Mouse (Mus musculus) layer of hippocampus, adult 8-10 months (tissue): ENCODE data around the gene Cd2ap. TPM values are rescaled to one million over a fixed set of nuclear protein-coding genes. Genes with fewer than 3 reads are reported as not detected.

Source experiments
- DNase-seq, 2 experiments: peaks; one replicate each; pipeline ENCODE4 v3.0.0; 2022; ENCODE audit warnings: low spot score in 2 of 2
- total RNA-seq, 4 experiments: library from RNA; stranded (reverse); gene quantifications; 2 replicates each; pipeline ENCODE4 v1.2.4; 2022

Gene Cd2ap
- total RNA-seq, 4 experiments from 2014 or later = 18.9 to 26.5 (median 24.4) TPM

DNA sequence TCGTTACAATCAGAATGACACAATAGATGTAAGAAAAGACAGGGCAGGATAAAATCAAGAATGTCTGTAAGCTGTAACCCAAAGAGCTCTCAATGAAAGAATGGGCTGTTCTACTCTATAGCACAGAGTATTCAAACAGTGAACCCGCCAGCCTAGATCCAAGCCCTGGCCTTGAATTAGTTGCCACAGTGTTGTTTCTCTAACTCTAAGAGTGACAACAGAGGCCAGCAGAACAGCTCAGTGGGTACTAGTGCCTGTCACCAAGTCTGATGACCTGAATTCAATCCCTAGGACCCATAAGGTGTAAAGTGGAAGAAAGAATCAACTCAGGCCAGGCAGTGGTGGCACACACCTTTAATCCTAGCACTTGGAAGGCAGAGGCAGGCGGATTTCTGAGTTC, 13.3 kb downstream of the Cd2ap start:
- no peak for DNase-seq

GRCm38 (mm10) chr17:42860370-42860769, 16.1 kb downstream of the Cd2ap start:
- DNase-seq = no peak

DNA sequence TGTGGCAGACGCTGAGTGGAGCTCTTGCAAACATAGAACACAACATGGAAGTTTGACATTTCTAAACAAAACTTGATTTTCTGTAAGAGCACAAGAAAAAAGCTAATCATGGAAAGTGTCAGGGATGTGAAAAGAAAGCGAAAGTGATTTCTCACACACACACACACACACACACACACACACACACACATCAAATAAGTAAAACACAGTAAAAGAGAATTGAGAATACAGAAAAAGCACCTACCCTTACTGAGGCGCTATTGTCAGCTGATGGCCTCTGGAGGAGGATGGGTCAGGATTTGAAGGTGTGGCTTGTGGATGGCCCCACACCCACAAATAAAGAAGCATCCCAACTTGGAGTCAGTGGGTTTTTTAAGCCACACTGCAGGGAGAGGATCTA, 19.0 kb downstream of the Cd2ap start:
- no peak for DNase-seq

GRCm38 (mm10) chr17:42847108-42847507, 29.4 kb downstream of the Cd2ap start:
- no peak for DNase-seq

DNA sequence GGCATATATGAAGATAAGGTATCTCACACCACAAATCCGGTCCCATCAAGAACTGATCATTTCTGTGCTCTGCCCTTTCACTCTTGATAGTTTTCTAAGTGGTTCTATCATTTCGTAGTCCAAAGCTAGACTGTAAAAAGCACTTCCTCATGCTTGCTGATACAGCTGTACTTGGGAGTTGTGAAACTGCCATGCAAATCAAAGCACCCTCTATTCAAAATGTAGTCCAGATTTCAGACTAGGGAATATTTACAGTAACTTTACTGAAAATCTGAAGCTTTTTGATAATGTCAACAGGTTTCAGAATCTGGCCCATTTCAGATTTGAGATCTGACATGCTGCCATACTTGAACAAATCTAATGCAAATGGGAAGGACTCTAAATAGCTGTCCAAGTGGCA, 39.3 kb downstream of the Cd2ap start:
- no peak for DNase-seq

GRCm38 (mm10) chr17:42822787-42823186, 53.7 kb downstream of the Cd2ap start:
- DNase-seq = no peak

- DNase-seq = no peak
Observed at GRCm38 (mm10) chr17:42815374-42815773, 61.1 kb downstream of the Cd2ap start.

GRCm38 (mm10) chr17:42792412-42792975, 84.0 kb downstream of the Cd2ap start:
- no peak for DNase-seq

DNA sequence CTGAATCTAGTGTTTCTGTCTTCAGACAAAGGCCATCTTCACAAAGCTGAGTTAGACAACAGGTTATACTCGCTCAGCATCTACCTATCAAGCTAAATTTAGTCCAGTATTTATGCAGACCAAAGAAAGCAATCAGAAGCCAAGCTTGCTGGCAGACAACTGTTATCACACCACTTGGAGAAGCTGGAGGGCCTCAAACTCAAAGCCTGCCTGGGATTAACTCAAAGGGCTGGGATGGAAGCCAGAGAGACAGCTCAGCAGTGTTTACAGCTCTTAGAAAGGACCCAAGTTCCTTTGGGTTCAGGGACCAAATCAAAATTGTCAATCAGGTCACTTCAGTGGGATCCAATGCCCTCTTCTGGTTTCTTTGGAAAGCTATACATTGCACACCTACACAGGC, 85.7 kb downstream of the Cd2ap start:
- no peak for DNase-seq

- DNase-seq = no peak
Observed at GRCm38 (mm10) chr17:42789723-42790122, 86.7 kb downstream of the Cd2ap start.

DNA sequence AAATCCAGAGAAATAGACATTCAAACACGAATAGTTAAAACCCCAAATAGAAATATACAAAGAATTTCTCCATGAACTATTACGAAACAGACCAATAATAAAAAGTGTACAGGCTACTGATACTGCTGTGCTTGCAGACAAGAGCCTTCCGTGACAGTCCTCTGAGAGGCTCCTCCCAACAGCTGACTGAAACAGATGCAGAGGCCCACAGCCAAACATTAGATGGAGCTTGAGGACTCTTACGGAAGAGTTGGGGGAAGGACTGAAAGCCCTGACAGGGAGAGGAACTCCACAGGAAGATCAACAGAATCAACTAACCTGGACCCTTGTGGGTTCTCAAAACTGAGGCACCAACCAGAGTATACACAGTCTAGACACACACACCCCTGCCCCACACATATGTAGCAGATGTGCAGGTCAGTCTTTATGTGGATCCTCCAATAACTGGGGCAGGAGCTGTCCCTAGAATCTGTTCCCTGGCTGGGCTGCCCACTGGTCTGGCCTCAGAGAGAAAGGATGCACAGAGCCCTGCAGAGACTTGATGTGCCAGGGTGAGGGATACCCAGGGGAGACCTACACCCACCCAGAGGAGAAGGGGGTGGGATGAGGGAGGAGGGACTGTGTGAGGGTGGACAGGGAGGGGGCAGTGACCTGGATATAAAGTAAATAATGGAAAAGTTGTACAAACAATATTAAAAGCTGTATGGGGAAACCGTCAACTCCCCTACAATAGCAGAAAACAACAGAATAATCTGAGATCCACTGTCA, 87.6 kb downstream of the Cd2ap start:
- no peak for DNase-seq

- DNase-seq = peak; percentile 64 to 86
Observed at GRCm38 (mm10) chr17:42782156-42782757, 94.2 kb downstream of the Cd2ap start.

DNA sequence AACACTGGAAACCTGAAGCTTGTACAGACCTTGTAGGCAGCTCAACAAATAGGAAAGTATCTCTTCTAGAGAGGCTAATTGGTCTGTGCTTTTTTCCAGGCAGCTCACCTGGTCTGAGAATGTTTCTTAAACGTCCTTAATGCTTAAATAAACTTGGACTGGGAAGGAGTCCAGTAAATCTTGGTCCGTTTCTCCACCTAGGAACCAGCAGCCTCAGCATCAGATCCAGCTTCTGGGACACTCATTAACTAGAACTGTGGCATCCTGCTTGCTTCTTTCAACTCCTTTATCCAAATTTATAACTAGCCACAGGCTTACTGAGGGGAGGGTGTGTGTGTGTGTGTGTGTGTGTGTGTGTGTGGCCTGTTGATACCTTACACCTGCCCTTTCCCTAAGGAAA, 122.7 kb downstream of the Cd2ap start:
- DNase-seq = no peak

GRCm38 (mm10) chr17:42752173-42752572, 124.3 kb downstream of the Cd2ap start:
- no peak for DNase-seq

GRCm38 (mm10) chr17:42745657-42746420, 130.6 kb downstream of the Cd2ap start:
- DNase-seq = no peak

Other genes with a start within 250 kb of the Cd2ap start
- gene Adgrf4, start 184.4 kb downstream of the Cd2ap start, total RNA-seq = 1 to 10 TPM in 3 of 4 experiments, under 1 TPM in 1; 0.75 to 2.1 (median 1.4) TPM
- gene Adgrf2, start 134.5 kb downstream of the Cd2ap start, total RNA-seq = 1 to 10 TPM in 1 of 4 experiments, under 1 TPM in 3; 0.34 to 1.3 (median 0.53) TPM
- gene Tnfrsf21, start 139.9 kb upstream of the Cd2ap start, total RNA-seq = 100 to 1,000 TPM; 113 to 125 (median 118) TPM